Mouse (Mus musculus) embryo, embryonic 9.5 days (tissue): ENCODE data around the gene Igfbp7.

Experiments used
- DNase-seq: peaks from one replicate; pipeline ENCODE4 v3.0.0-alpha.2; 2017; ENCODE audit errors: extremely low spot score

The Igfbp7 gene

DNA sequence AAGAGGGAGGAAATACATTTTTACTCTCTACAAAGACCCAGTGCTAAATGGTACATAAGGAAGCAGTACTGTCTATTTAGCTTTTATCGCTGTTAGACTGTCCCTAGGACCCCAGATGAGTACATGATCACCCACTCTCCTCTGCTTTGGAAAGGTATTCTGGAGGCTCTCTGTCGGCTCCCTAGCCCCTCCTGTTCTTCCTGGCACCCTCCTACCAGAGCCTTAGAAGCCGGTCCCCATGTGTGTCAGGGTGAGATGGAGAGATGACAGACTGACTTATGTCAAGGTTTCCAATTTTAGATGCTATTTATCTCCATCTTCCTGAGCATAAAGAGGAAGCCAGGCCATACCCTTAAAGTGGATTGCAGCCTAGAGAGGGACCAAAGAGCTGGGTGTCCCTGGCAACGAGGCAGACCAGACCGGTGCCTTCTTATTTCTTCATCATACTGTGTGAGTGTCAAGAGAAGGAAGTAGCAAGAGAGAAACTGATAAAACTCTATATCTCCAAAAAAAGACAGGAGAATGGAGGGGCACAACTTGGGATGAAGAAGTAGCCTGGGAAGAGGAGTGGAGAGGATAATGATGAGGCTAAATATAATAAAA is 2.3 kb downstream of the Igfbp7 start:
- DNase-seq = no peak

DNA sequence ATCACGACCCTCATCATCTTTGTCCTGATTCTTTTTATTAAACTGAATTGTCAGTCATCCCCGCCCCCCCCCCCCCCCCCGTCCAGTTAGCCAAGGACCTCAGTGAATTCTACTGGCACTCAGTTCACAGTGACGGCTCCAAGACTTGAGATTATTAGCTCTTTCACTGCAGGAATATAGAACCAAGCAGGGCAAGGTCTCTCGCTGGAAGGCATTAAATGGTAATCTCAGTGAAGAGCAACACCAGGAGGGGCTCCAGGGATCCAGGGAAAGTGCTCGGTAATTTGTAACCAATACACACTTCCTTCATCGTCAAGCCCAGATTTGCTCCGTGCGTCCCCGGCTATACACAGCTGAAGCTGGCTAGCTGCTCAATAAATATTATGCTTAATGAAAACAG is 2.9 kb downstream of the Igfbp7 start:
- no peak for DNase-seq

DNA sequence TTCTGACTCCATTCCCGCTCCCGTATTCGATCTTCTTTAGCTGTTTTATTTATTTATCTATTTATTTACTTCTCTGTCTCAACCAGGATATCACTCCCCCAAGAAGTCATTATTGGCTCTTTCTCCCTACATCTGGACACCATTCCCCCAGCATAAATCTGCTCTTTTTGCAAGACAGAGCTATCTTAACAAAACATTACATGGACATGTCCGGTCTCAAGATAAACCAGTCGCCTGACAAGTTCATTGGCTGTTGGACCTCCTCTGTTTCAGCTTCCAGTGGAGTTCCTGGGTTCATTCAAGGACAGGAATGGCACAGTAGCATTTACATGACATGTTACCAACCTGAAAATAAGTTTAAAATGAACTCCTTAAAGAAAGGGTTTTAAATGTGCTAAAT is 4.9 kb downstream of the Igfbp7 start:
- DNase-seq = no peak

DNA sequence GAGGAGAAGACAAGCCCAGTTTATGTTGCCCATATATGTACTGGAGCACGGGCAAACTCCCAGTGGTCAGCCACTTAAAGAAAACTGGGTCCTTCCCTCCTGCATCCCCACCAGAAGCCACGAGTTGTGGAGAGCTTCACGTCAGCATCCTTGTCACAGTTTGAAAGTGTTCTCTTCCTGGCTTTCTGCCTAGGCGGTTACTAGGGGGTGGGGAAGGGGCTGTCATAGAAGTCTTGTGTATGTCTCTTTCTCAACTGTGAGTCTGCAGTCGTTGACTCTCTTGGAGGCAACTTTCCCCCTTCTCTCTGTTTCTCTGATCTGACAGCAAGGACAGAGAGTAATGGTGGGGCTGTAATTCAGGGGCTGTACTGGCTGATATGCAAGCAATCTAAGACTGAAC is 5.7 kb downstream of the Igfbp7 start:
- no peak for DNase-seq

DNA sequence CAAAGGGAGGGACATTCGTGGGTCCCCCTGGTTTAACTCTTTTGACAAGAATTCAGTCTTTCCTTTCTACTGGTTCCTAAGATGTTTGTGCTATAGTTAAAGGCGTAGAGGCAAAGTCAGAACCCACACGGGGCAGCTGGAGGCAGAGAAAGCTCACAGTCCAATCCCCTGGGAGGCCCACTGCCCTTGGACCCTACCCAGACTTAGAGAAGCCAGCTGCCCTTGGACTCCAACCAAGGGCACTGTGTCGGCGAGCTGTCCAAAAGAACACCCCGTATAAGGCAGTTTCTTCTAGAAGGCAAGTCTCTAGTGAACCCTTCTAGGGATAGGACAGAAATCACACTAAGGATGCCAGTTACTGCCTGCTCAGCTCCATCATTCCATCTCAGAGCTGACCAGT is 7.0 kb downstream of the Igfbp7 start:
- DNase-seq = no peak

DNA sequence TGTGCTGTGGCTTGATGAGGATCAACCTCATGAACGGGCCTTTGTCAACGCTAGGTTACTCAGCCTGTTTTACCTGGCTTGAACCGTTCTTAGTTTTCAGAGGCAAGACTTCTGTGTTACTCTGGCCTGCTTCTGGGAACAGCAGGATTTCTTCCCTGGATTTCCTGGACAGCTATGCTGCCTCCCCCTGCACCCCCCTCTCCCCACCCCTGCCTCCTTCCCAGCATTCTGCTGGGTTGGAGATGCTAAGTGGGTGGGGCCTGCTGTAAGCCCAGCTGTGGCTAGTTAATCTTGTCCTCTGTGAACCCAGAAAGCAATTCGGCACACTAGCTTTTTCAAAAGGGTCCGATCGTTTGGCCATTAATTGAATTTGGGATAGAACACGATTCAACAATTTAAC is 7.7 kb downstream of the Igfbp7 start:
- DNase-seq = no peak

DNA sequence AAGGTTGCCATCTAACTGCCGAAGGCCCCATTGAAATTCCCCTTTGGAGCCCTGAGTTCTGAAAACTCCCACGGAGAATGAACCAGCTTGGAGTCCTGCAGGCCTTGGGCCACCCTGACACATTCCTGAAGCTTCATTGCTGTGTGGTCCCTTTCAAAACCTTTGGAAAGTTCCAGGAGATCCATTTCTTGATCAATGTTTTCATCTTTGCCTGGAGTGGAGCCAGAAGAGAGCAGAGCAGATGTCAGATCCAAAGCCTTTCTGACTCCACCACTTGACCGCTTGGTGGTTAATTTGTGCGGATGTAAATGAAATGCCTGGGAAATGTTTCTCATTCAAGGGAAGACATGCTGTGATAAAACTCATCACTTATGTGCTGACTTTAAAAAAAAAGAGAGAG is 8.8 kb downstream of the Igfbp7 start:
- DNase-seq = no peak

DNA sequence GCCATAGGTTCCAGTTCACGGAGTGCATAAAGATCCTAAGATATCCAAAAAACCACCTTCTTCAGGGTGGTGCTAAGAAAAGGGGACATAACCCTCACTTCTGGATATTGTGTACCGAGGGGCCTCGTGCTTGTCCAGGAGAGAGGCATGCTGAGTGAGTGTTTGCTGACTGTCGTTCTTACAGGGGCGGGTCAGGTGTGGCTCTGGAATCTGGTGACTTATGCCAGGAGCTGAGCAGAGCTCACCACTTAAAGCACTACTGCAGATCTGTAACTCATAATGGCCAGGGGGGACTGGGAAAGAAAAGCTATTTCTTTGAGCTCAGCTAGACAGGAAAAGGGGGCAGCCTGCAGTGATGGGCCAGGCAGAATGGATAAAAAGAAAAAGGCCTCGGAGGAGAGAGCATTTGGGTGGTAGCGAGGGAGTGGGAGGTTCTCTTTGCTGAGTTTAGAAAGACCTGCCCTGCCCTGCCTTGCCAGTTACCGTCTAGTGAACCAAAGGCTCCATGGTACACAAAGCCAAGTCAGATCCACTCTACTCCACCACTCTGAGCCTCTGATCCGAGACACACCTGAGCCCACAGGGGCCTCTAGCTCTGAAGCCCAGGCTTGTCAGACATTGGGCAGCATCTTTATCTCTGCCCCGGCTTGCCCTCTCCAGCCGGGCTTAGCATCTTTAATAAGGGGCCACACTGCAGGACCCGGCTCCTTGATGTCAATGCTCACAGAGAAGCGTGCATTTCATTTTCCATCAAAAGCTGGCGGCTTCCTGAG is 9.4 kb downstream of the Igfbp7 start:
- DNase-seq = no peak

DNA sequence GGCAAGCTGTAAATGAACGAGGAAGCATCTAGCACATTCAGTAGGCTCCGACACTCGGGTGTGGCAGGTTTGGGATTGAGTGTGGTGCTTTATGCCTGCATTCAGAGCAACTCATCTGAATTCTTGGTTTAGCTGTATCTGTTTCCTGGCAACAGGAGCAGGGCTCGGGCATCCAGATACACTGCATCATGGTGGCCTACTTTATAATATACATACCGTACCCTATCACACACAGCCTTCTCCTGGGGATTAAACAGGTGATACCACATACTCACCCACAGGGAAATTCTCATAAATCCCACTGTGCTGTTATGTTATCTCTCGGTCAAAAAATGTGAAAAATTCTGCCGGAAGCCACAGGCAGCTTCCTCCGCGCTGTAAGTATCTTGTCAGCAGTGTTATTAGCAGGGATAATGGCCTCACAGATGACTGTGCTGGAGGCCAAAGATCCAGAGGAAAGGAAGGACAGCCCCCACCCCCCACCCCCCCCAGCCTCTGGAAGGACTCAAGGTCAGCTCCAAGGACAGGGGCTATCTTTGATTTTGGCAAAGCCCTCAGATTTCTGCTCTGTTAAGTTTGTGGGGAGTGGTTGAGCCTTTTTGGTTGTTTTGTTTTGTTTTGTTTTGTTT is 13.7 kb downstream of the Igfbp7 start:
- no peak for DNase-seq

DNA sequence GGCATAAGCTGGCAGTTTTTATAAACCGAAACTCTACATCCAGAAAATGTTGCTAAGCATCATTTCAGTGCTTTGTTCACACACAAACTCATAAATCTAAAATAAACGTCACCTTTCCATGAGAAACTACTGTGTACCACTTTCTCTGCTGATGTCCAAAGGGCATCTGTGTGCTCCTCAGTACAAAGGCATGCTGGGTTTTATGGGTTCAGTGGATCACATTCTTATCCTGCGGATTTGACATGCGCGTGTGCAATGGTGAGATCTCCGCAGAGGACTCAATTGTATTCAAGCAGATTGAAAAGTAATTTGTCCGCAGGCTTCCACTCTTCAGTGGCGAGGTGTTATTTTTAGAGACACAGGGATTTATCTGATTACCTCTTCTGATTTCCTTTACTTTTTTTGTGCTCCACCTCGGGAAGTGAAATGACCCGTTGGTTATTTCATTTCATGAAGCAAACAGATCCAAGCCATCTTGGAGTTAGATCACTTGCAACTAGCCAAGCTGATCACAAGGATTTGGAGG is 14.7 kb downstream of the Igfbp7 start:
- DNase-seq = no peak

DNA sequence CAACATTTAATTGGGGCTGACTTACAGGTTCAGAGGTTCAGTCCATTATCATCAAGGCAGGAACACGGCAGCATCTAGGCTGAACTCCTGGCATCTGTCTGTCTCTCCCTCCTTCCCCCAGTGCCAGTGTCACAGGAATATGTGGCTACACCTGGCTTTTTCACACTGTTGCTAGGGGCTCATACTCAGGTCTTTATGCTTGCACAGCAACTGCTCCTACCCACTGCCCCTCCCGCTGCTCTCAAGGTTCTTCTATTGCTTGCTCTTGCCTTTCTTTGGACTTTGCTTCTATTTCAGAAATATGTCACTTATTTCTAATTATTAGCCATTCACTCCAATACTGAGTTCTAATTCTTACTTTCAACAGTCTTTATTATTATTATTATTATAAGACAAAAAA is 17.6 kb downstream of the Igfbp7 start:
- DNase-seq = no peak

DNA sequence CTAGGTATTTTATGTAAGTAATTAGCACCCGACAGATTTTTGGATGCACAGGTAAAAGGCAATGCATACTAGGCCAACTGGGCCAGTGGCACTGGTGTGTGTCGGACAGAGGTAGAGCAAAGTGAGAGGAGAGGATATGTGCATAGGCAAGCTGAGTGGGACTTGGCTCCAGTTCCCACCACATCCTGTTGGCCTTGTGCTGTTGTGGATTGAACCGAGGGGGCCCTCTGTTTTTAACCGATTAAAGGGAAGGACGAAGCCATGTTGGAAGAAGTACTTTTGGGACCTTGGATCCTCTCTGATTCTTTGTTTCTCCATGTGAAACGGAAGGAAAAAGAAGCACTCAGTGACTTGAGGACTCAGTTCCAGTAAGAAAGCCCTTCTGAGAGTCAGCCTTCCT is 19.5 kb downstream of the Igfbp7 start:
- no peak for DNase-seq

DNA sequence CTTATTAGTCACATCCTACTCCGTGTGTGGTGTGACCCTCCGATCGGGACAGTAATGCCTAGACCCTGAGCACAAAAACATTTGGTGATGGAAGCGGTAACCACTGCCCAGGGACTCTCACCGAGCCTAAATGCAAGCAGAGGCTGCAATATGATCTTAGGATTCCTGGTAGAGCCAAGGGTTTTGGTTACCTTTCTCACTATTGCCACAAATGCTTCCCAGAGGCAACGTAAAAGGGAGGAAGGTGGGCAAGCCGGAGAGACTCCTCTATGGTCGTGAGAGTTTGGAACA is 20.5 kb downstream of the Igfbp7 start:
- no peak for DNase-seq

DNA sequence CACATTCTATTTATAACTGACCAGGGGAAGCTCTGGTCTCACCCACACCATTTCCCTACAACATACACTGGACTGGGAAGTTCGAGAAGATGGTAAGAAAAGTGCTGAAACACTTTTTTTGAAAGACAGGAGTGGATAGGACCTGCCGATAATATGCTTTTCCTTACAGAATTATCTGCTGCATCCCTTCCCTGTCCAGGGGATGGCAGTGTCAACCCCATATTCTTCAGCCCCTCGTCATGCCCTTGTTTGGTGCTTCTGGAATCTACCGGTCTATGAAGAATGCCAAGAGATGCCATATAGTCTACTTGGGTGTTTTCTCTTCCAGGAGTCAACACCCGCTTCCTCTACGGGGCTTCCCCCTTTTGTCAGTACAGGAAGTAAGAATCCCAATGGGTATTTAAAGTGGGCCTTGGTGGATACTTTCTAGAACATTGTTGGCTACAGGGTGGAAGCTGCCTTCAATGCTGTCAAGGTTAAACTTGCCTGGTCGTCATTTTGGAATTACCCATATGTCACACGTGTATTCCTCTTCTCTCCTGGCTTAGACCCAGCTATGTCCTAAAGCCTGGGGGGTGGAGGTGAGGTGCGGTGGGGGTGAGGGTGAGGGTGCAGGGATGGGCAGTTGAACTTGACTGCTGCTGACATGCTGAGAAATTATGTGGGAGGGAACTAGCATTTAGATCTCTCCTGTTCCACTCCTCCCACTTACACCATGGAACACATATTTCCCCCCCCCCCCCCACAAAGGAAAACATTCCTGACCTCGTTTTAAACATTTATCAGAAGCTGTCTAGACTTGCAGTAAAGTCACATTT is 21.0 kb downstream of the Igfbp7 start:
- no peak for DNase-seq

DNA sequence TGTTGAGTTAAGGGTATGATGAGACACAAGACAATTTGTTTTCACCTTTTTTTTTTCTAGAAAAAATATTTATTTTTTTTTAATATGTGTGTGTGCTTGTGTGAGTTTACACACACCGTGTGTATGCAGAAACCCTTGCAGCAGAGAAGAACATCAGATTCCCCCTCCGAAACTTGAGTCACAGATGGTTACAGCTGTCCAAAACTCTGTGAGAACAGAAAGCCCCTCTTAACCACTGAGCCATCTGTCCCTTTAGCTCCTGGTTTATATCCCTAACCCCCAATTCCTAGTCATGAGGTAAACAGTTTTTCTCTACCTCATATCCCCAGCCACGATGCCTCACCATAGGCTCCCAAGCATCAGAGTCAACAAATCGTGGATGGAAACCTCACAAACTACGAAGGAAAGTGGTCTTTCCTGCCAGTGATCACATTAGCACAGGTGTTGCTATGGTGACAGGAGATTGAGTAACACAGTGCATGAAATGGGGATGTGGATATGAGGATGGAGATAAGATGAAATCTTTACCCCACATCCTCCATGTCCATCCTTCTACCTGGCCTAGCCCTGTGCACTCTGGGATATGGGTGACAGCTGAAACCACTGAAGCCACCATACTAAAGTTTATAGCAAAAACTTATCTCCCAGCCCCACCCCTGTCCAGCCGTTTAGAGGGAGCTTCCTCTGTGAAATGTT is 21.8 kb downstream of the Igfbp7 start:
- no peak for DNase-seq

DNA sequence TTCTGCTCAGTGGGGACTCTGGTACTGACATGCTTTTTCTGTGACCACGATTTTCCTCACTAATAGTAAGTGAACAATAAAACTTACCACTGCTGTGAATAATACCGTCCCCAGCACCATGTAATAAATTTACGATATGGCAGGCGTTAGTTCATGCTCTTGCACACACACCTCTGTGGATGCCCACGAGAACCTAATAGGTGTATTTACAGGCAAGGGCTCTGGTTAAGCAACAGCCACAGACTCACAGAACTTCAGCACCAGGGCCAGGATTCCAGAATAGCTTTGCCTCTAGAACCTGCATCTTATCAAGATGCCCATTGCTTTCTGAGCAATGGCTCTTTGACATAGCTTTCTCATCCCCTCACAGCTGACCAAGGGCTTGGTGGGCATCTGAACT is 22.6 kb downstream of the Igfbp7 start:
- no peak for DNase-seq

DNA sequence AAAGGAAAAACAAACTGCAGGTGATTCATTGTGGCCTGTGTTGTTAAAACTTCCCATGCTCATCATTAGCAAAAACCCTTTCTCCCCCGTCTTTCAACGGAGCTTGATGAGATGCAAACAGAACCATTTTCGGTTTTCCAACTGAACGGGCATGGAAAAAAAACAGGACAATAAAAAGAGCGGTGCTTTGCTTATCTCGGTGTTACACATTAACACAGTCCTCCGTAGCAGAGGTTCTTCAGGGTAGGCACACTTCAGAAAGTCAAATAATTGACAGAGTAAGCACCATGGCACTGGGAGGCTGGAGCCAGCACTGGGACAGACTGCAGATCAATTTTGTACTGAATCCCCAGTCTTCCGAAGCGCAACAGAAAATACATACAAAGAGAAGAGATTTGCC is 23.1 kb downstream of the Igfbp7 start:
- DNase-seq = no peak

DNA sequence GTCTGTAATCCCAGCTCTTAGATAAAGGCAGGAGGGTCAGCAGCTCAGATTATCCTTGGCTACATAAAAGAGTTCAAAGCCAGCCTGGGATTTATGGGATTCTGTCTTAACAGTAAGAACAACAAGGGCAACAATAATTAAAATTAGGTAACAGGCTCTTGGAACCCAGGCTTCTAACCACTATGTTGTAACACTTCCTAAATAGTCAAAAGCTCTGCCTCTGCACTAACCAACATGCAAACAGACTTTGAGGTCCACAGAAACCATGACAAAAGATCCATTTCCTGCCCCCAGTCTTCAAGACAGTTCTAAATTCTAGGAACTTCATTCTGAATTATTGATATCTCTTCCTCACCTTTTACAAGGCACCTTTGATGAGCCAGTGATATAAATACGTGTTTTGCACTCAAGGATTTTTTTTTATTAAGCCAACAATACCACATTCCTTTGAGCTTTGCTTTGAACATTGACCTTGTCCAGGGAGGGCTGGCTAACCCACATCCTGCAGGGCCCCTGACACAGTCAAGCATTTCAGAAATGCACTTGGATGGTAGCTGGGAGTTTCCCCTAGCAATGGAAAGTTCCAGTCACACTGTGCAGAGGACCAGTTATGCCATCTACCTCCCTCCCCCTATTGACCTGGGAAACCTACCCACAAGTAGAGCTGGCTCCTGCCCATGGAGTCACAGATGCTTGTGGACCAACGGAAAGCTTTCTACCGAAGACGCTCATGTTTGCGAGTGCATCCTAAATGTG is 23.9 kb downstream of the Igfbp7 start:
- DNase-seq = no peak

DNA sequence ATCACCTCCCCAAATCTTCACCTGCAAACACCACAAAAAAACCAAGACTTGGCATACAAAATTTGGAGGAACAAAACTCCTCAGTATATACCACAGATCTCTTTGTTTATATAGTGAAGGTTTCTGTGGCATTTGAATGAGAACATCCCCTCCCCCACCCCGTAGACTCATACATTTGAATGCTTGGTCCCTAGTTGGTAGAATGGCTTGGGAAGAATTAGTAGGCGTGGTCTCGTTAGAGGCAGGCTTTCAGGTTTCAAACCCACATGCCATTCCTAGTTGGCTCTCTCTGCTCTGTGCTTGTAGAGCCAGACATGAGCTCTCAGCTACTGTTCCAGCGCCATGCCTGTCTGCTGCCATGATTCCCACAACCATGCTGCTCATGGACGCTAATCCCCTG is 26.2 kb downstream of the Igfbp7 start:
- DNase-seq = no peak

DNA sequence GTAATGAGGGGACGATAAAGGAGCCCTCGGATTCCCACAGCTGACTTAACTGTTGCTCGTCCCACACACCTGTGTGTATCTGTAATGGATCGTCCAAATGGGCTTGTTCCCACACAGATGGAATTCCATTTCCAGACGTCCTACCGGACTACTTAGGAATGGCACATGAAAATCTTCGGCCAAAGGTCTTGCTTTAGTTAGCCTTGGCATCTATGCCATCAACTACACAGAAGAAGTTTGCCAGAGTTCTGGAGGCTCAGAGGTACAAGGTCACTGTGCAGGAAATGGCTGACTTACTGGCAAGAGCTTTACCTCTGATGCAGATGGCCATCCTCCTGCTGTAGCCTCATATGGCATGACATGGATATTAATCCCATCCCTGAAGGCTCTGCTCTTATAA is 26.6 kb downstream of the Igfbp7 start:
- no peak for DNase-seq

DNA sequence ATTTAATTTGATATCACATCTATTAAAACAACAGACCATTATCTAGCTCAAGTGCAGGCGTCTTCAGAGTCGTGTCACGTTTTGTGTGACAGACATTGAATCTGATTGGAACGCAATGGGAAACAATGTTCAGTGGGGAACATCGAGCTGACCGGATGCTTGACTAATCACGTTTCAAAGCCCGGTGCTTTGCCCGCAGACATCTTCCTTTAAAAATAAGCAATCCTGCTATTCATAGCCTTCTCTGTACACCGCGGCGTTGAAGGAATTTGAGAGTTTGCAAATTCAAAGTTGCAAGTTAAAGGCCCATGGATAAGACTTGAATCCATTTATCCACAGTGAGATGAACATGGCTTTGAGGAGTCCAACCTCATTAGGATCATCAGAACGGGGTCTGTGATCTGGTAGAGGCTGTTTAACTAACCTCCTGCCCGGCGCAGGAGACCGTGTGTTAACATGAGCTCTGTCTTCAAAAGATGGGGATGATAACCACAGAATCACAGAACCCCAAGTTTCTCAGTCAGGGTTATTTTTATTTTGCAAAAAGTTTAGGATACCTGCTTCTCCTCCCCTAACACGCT is 27.4 kb downstream of the Igfbp7 start:
- no peak for DNase-seq
